Mouse (Mus musculus) heart, postnatal 4 days (tissue): ENCODE data around the gene Hist4h4. TPM values are rescaled to one million over a fixed set of nuclear protein-coding genes. Genes with fewer than 3 reads are reported as not detected.
"Not testable (repeated sequence)": the region's sequence is repeated elsewhere in the genome, so short reads cannot be mapped to it uniquely, and the experiment has no call there.

Experiments used
- DNase-seq: peaks from one replicate; pipeline ENCODE4 v3.0.0; 2021
- total RNA-seq, 2 experiments: library from RNA; stranded (reverse); gene quantifications; 2 replicates each; pipeline ENCODE4 v1.2.3; 2021

Hist4h4 gene
- total RNA-seq, 2 experiments from 2014 or later, result 32.8 to 34.4 TPM

DNA sequence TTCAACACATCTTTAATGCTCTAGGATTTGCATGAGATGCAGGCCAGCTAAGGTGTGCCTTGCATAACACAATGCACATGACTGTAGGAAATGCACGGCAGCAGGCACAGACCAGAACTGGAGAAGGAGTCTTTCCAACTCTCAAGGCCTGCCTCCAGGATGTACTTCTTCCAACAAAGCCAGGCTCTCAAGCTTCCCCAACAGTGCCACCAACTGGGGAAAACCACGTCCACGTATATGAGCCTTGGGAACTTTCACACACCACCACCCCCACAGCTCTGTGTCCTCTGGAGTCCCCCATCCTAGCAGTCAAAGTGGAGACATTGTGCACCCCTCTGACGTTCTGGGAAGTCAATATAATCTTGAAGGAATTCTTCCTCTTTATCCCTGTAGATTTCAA, 8.9 kb upstream of the Hist4h4 start:
- peak; percentile 42 for DNase-seq

- no peak for DNase-seq
Measured at GRCm38 (mm10) chr6:136811196-136811595, 7.0 kb upstream of the Hist4h4 start.

DNA sequence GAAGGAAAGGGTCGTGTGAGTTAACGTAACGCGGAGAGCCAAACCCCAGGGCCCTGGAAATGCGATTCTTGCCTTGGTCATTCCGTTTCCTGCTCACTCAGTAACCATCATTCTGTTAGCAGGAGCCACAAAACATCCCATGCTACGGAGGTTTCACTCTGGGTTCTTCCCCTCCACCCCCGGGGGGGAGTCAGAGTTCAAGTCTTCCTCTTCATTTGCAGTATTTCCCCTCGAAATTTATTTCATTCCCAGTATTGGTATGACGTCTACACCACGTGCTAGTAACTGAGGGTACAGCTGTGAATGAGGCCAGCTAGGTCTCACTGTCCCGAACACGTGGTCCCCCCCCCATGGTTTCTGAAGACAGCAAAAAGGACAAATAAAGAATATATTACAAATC, 5.5 kb upstream of the Hist4h4 start:
- DNase-seq, result no peak

GRCm38 (mm10) chr6:136809077-136809476, 4.9 kb upstream of the Hist4h4 start:
- no peak for DNase-seq

DNA sequence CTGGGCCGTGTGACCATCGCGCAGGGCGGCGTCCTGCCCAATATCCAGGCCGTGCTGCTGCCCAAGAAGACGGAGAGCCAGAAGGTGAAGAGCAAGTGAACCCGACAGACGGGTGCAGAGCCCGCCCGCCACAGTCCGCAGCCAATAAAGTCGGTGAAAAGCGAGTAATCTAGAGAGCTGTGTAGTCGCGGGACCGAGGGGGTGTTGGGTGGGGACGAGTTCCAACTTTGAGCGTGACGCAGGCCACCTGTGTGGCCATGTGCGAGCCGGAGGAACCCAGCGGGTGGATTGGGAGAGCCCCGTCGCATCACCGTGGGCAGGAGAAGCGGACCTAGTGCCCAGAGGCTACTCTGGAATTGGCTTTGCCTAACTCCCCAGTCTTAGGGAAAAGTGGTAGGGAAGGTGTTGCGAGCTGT, 4.4 kb upstream of the Hist4h4 start:
- peak; percentile 49 for DNase-seq

DNA sequence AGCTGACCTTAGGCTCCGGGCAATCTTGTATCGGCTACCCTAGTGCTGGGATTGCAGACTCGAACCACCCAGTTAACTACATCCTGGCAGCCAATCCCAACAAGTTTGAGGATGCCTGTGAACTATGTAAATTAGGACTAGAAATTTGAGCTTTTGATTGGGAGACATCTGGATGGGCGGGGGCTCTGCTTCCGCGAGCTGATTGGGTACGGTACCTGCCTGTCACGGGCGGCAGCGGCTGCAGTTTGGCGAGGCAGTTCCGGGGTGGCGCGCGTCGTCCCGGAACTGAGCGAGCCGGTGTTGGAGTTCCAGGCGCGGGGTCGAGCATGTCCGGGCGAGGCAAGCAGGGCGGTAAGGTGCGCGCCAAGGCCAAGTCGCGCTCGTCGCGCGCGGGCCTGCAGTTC, 3.8 kb upstream of the Hist4h4 start, which contains the start of gene H2afj:
TSS of gene H2afj (plus strand) at position 231 of the 404 bp plus-strand sequence.
- DNase-seq, result peak; percentile 100

DNA sequence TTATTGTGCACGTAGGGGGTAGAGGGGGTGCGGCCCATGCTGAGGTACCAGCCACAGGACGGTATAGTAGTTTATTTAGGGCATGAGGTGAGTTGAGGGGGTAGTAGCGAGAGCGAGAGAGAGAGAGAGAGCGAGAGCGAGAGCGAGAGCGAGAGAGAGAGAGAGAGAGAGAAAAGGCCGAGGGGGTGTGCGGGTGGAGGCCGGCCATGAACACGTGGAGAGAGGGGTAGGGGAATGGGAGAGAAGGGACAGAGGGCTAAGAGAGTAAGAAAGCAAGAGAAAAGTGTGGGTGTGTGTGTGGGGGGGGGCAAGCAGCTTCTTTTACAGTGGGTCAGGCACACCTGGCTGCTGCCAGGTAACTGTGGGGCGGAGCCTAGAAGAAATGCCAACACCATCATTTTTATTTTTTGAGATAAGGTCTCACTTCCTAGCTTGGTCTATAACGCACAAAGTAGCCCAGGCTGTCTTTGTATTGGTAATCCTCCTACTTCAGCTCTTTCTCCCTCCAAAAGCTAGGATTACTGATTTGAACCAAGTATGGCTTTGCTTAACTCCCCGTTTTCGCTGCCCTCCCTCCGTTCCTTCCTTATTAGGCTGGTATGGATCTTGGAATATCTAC, 3.3 kb upstream of the Hist4h4 start:
- DNase-seq, result no peak

GRCm38 (mm10) chr6:136806819-136807218, 2.6 kb upstream of the Hist4h4 start:
- DNase-seq, result no peak

GRCm38 (mm10) chr6:136805409-136805775, 1.2 kb upstream of the Hist4h4 start:
- no peak for DNase-seq

GRCm38 (mm10) chr6:136804705-136805408, 642 bp upstream of the Hist4h4 start:
- no peak for DNase-seq

GRCm38 (mm10) chr6:136803093-136803738, 999 bp downstream of the Hist4h4 start:
- DNase-seq, result no peak

DNA sequence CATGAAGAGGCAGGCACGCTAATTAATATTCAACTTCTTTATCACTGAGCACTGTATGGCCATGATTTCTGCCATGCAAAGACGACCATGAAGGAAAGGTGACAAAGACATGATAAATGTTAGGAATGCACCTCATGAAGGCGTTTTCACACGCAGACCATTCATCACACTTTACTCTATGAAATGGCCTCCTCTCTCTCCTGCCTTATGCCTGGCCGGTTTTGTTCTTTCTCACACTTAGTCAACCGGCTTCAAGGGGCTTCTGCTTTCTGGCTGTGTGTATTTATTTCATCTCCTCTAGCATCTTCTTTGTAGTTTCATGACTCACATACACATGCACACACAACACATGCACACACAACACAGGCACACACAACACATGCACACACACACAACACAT, 2.9 kb downstream of the Hist4h4 start:
- no peak for DNase-seq

DNA sequence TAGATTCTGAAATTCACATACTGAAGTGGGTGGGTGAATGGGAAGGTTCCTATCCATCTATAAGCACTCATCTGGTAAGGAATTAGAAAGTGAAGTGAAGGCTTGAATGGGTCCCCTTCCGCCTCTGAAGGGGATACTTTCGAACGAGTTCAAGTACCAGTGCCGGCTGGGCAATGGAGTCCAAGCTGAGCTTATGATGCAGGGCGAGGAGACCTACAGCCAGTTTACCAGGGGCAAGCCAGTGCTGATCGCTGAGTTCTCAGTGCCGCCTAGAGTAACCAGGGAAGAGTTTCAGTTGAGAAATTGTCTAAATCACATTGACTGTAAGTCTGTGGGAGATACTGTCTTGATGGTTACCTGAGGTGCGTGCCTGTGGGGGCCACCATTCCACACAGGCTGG, 3.5 kb downstream of the Hist4h4 start:
- DNase-seq, result no peak

- not testable (repeated sequence) for DNase-seq
Measured at GRCm38 (mm10) chr6:136797874-136798693, 6.1 kb downstream of the Hist4h4 start.

DNA sequence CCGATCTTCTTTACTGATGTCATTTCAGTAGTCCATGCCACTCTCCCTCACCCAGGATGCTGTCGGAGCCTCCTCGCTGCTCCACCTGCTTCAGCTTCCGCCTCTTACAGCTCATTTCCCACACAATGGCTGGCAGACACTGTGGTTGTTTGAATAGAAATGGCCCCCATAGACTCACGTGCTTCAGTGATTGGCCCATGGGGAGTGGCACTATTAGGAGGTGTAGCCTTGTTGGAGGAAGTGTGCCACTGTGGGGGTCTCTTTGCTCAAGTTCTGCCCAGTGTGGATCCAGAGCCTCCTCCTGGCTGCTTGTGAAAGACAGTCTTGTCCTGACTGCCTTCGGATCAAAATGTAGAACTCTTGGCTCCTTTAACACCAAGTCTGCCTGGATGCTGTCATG, 8.4 kb downstream of the Hist4h4 start:
- no peak for DNase-seq

GRCm38 (mm10) chr6:136795110-136795509, 9.1 kb downstream of the Hist4h4 start:
- DNase-seq, result no peak

- DNase-seq, result no peak
Measured at GRCm38 (mm10) chr6:136793831-136794525, 10.2 kb downstream of the Hist4h4 start.

GRCm38 (mm10) chr6:136792884-136793758, 11.1 kb downstream of the Hist4h4 start:
- DNase-seq, result no peak

DNA sequence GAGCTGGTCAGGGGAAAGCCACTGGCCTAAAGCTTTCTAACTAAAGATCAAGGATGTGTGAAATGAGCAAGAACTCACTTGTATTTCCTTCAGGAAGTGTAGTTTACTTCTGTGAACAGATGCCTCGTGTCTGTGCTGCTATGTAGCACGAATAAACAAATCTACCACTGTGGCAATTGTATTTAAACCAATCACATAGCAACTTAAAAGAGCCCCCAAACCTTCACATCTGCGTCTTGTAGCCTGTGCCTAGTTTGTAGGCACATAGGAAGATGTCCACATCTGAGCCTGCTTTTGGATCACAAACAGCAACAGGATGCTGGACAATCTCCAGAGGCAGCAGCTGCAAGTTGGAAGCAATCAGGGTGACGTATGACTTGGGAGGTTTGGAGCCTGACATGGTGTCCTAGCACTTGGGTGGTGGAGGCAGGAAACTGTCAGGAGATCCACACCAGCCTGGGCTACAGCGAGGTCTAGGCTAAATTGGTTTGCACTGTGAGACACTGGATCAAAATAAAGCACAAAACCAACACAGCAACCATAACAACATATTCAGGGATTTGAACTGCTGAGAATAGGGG, 14.7 kb downstream of the Hist4h4 start:
- DNase-seq, result peak; percentile 79

GRCm38 (mm10) chr6:136782761-136783160, 21.5 kb downstream of the Hist4h4 start:
- DNase-seq, result no peak

- DNase-seq, result no peak
Measured at GRCm38 (mm10) chr6:136782146-136782545, 22.1 kb downstream of the Hist4h4 start.
